Mouse (Mus musculus): Measurements from ENCODE around the gene Mansc4. TPM values are rescaled to one million over a fixed set of nuclear protein-coding genes. Genes with fewer than 3 reads are reported as not detected.

Gene Mansc4
- total and polyA plus RNA-seq, 3 experiments, result 0.21 TPM; not detected in 2

DNA sequence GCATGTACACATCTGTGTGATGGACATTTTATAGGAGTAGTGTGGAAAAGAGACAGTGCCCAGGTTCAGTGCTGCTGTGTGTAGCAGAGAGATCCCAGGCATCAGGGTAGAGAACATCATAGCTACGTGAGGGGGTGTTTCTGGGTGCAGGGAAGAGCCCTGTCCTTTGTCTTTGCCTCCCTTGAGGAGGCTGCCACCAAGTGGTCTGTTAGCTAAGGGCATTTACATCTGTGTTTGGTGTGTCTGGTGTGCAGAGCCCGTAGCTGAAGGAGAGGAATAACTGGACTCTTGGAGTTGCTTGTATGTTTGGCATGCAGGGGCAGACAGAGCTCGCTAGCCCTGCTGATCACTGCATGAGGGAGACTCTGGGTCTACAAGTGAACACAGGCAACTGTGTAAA, 15.5 kb upstream of the Mansc4 start:
- H3K4me3 ChIP-seq (ENCODE audit: control insufficient read depth in 1 of 2, insufficient read depth in 1 of 2, low read depth in 2 of 2, low read length in 2 of 2), result no peak overlapping the region
- H3K36me3 ChIP-seq (ENCODE audit: control insufficient read depth in 1 of 2, insufficient read depth in 2 of 2, low read length in 2 of 2), result peaks cover 0 to 13% of the 10 kb centered on the region in 2 experiments; a peak in 2 of 4 replicates
- H3K79me2 ChIP-seq (ENCODE audit: control insufficient read depth, insufficient read depth, low read length, poor library complexity), result peaks cover 12% of the 10 kb centered on the region; the same call in 1 of the 2 replicates
- no peak overlapping the region for H3K27ac ChIP-seq (ENCODE audit: control insufficient read depth, low read depth, low read length)
- peak; percentile 13 for TF ChIP-seq RAD21 (IDR thresholded peaks at IDR 0.05; ENCODE audit: low read depth, low read length)
- no peak for TF ChIP-seq HCFC1 (IDR thresholded peaks at IDR 0.05; ENCODE audit: low read depth, low read length)
- peak in 1 of 3 experiments; percentile 18; a peak in 1 of 6 replicates for TF ChIP-seq CTCF (IDR thresholded peaks at IDR 0.05 in 2 of 3, conservative IDR thresholded peaks at IDR 0.05 in 1 of 3; ENCODE audit: control insufficient read depth in 1 of 3, insufficient read depth in 1 of 3, low read depth in 2 of 3, low read length in 3 of 3, poor library complexity in 1 of 3, severe bottlenecking in 1 of 3)
- TF ChIP-seq POLR2AphosphoS5 (IDR thresholded peaks at IDR 0.05; ENCODE audit: borderline replicate concordance, low read depth, low read length), result no peak
- no peak for TF ChIP-seq MAZ (IDR thresholded peaks at IDR 0.05; ENCODE audit: low read depth, low read length)
- no peaks in the 10 kb centered on the region for H3K27me3 ChIP-seq (ENCODE audit: control insufficient read depth in 1 of 2, insufficient read depth in 2 of 2, low read length in 2 of 2)
- no peak overlapping the region for H3K9ac ChIP-seq (ENCODE audit: control insufficient read depth, low read depth, low read length, poor library complexity, severe bottlenecking)
- DNase-seq (ENCODE audit: low read depth, low spot score), result no peak
- H3K9me3 ChIP-seq (replicated peaks; ENCODE audit: insufficient read depth, low read length), result no peaks in the 10 kb centered on the region
- no peaks in the 10 kb centered on the region; a peak in 2 of 4 replicates for H3K4me1 ChIP-seq (ENCODE audit: control insufficient read depth in 1 of 2, insufficient read depth in 2 of 2, low read length in 2 of 2)

DNA sequence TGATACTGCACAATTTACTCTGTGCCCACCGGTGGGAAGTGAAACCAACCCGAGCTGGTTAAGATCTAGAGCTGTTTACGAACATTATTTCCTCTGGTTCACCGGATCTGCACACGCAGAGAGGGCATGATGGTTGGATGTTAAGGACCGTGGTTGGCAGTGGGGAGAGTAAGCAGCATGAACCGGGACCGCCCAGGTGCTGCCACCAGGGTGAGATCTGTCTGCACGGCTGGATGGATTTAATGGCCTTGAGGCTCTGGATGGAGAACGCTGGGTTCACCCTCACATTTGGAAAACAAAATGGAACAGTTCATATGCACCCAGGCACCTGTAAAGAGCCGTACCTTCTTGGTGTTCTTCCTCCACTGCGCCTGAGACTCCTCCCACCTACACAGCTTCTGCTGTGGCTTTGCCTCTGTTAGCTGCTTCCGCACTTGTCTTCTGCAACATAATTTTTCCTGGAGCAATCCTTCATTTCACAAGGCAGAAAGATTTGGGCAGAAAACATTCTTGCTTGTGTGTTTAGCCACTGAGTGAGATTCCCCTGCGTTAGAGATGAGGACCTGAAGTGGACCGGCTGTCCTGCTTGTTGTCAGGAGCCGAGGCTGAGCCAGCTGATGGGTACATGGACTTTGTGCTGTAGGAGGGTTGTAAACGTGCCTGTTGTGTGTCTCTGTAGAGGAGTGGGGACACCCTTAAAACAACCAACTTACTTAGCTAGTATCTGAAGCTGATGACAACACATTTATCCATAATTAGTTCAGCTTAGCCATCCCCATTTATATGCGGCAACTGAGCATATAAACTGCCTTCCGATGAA, 12.8 kb upstream of the Mansc4 start:
- DNase-seq (ENCODE audit: low read depth, low spot score), result no peak
- Histone ChIP-seq H3K36me3 (ENCODE audit: control insufficient read depth in 1 of 2, insufficient read depth in 2 of 2, low read length in 2 of 2) (peaks cover 7 to 15% of the 10 kb centered on the region in 2 experiments), H3K9me3 (replicated peaks; ENCODE audit: insufficient read depth, low read length) (no peaks in the 10 kb centered on the region), H3K4me3 (ENCODE audit: control insufficient read depth in 1 of 2, insufficient read depth in 1 of 2, low read depth in 2 of 2, low read length in 2 of 2) (no peak overlapping the region), H3K27ac (ENCODE audit: control insufficient read depth, low read depth, low read length) (no peak overlapping the region), H3K4me1 (ENCODE audit: control insufficient read depth in 1 of 2, insufficient read depth in 2 of 2, low read length in 2 of 2) (peaks cover 0 to 2% of the 10 kb centered on the region in 2 experiments; a peak in 2 of 4 replicates), H3K9ac (ENCODE audit: control insufficient read depth, low read depth, low read length, poor library complexity, severe bottlenecking) (no peak overlapping the region), H3K79me2 (ENCODE audit: control insufficient read depth, insufficient read depth, low read length, poor library complexity) (peaks cover 28% of the 10 kb centered on the region), H3K27me3 (ENCODE audit: control insufficient read depth in 1 of 2, insufficient read depth in 2 of 2, low read length in 2 of 2) (no peaks in the 10 kb centered on the region)
- TF ChIP-seq ZC3H11A (IDR thresholded peaks at IDR 0.05; ENCODE audit: low read depth, low read length), result no peak
- TF ChIP-seq SIN3A (IDR thresholded peaks at IDR 0.05; ENCODE audit: low read length), result no peak
- no peak for TF ChIP-seq CTCF (IDR thresholded peaks at IDR 0.05 in 2 of 3, conservative IDR thresholded peaks at IDR 0.05 in 1 of 3; ENCODE audit: control insufficient read depth in 1 of 3, insufficient read depth in 1 of 3, low read depth in 2 of 3, low read length in 3 of 3, poor library complexity in 1 of 3, severe bottlenecking in 1 of 3)
- TF ChIP-seq USF2 (IDR thresholded peaks at IDR 0.05; ENCODE audit: borderline replicate concordance in 1 of 2, insufficient read depth in 1 of 2, low read depth in 1 of 2, low read length in 2 of 2), result no peak
- TF ChIP-seq GATA1 (IDR thresholded peaks at IDR 0.05; ENCODE audit: low read depth, low read length), result no peak
- no peak for TF ChIP-seq ZNF384 (IDR thresholded peaks at IDR 0.05; ENCODE audit: low read depth, low read length)
- TF ChIP-seq MAFK (IDR thresholded peaks at IDR 0.05; ENCODE audit: borderline replicate concordance, low read depth, low read length), result no peak
